Mouse (Mus musculus): Measurements from ENCODE around the gene Aqp1. TPM values are rescaled to one million over a fixed set of nuclear protein-coding genes. Genes with fewer than 3 reads are reported as not detected.

Gene Aqp1
- polyA plus RNA-seq (2014; fragmentation: Nextera tagmentation; extraction: Ambion mirVana) = 2.1 and 3.7 TPM in 2 replicates

DNA sequence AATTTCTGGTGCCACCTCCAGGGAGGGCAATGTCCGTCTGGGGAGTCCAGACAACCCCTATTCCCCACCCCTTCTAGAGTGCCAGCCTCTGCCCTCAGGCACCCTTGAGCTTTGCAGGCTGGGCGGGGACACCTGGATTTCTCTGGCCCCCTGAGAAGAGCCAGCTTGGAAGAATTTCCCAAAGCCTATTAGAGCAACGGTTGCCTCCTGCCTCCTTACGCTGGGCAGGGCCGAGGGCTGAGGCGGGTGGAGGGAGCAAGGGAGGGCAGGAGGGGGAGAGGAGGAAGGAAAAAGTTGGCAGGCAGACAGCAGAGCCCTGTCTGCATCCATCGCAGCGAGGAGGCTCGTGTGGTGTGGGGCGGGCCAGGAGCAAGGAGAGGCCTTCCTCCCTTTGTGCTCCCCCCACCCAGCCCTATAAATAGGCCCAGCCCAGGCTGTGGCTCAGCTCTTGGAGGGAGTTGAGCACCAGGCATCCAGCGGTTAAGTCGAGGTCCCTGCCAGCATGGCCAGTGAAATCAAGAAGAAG lies at the start of gene Aqp1:
Gene Aqp1, plus strand, starts transcription at position 444 of the 526 bp plus-strand sequence.
- H3K9me3 ChIP-seq (replicated peaks; ENCODE audit: control insufficient read depth, low read length) = no peaks in the 10 kb centered on the region
- H3K27me3 ChIP-seq (ENCODE audit: control insufficient read depth, insufficient read depth, low read length) = peaks cover 10% of the 10 kb centered on the region
- H3K4me3 ChIP-seq (ENCODE audit: low read depth, low read length) = no peak within 1 kb of the TSS
- H3K4me1 ChIP-seq (ENCODE audit: control insufficient read depth, insufficient read depth, low read length) = peaks cover 38% of the 10 kb centered on the region
- ATAC-seq (replicated peaks; ENCODE audit: insufficient number of reproducible peaks, low FRiP score, low TSS enrichment) = peak; percentile 76
- no peak within 1 kb of the TSS; the same call in 1 of the 2 replicates for H3K27ac ChIP-seq (ENCODE audit: low read depth, low read length)
- 16% methylated on average over 12 of the region's 12 CpGs for WGBS (ENCODE audit: insufficient replicate concordance)
- H3K9ac ChIP-seq (ENCODE audit: low read depth, low read length) = peak within 1 kb of the TSS; percentile 29; the same call in 1 of the 2 replicates
- peak within 1 kb of the TSS; percentile 33 for H3K4me2 ChIP-seq
- no peaks in the 10 kb centered on the region for H3K36me3 ChIP-seq (ENCODE audit: control insufficient read depth, insufficient read depth, low read length)

DNA sequence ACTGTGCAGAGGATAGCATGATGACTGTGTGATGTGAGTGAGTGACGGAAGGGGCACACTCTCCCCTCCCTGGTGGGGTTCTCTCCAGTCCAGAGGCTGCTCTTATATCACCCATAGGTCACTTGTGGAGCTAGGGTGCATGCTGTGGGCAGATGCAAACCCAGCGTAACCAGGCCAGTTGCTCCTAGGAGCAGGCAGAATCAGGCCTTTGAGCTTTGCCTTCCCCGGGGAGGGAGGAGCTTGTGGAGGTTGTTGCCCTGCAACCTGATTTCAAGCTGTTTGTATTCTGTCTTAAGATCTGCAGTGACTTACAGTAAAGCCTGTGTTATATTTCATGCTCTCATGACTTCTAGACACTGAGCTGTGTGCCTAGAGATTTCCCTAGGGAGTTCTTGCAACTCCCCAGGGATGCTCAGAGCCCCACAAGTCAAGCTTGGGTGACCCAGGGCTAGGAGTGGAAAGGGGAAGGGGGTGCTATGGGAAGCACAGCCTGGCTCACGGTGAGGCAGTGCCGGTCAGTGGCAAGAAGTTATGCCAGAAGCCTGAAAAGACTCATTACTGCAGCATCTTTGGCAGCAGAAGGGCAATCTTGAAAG lies 48.1 kb upstream of the Aqp1 start:
- ATAC-seq (replicated peaks; ENCODE audit: insufficient number of reproducible peaks, low FRiP score, low TSS enrichment) = no peak
- H3K36me3 ChIP-seq (ENCODE audit: control insufficient read depth, insufficient read depth, low read length) = no peaks in the 10 kb centered on the region
- H3K9ac ChIP-seq (ENCODE audit: low read depth, low read length) = no peak overlapping the region
- H3K27me3 ChIP-seq (ENCODE audit: control insufficient read depth, insufficient read depth, low read length) = 0 out of 2 replicates have a peak, but pooled peaks cover 2% of the 10 kb centered on the region
- no peak overlapping the region for H3K4me2 ChIP-seq
- WGBS (ENCODE audit: insufficient replicate concordance) = 77% methylated on average over 5 of the region's 5 CpGs
- no peak overlapping the region for H3K4me3 ChIP-seq (ENCODE audit: low read depth, low read length)
- H3K27ac ChIP-seq (ENCODE audit: low read depth, low read length) = no peak overlapping the region
- H3K4me1 ChIP-seq (ENCODE audit: control insufficient read depth, insufficient read depth, low read length) = no peaks in the 10 kb centered on the region
- no peaks in the 10 kb centered on the region for H3K9me3 ChIP-seq (replicated peaks; ENCODE audit: control insufficient read depth, low read length)

DNA sequence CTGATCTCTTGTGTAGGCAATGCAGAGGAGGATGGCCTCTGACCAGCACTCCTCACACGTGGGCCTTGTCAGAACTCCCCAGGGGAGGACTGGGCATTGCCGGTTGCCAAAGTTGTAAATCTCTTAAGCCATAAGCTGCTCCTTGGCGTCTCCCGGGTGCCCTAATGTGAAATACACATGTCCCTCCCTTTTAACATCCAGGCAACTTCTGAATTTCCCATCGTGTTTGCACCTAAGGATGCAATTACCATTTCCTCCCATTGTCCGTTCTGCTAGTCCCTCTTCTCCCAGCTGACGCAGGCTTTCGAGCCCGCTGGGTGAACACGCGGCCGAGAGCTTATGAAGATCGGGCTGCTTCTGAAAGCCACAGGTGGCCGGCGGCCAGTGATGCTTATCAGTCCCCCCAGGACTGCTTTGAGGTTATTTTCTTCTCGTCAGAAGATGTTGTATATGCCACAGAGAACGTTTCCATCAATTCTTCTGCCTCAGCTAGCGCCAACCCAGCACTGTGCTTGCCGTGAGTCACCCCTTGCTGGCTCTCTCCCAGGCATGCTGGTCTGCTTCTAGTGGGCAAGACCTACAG lies 41.6 kb upstream of the Aqp1 start:
- H3K9me3 ChIP-seq (replicated peaks; ENCODE audit: control insufficient read depth, low read length) = no peaks in the 10 kb centered on the region
- ATAC-seq (replicated peaks; ENCODE audit: insufficient number of reproducible peaks, low FRiP score, low TSS enrichment) = no peak
- H3K4me1 ChIP-seq (ENCODE audit: control insufficient read depth, insufficient read depth, low read length) = no peaks in the 10 kb centered on the region
- 45% methylated on average over 19 of the region's 19 CpGs for WGBS (ENCODE audit: insufficient replicate concordance)
- H3K4me3 ChIP-seq (ENCODE audit: low read depth, low read length) = no peak overlapping the region
- H3K27ac ChIP-seq (ENCODE audit: low read depth, low read length) = no peak overlapping the region
- H3K36me3 ChIP-seq (ENCODE audit: control insufficient read depth, insufficient read depth, low read length) = no peaks in the 10 kb centered on the region
- H3K9ac ChIP-seq (ENCODE audit: low read depth, low read length) = no peak overlapping the region
- H3K27me3 ChIP-seq (ENCODE audit: control insufficient read depth, insufficient read depth, low read length) = 0 out of 2 replicates have a peak, but pooled peaks cover 2% of the 10 kb centered on the region
- no peak overlapping the region for H3K4me2 ChIP-seq

DNA sequence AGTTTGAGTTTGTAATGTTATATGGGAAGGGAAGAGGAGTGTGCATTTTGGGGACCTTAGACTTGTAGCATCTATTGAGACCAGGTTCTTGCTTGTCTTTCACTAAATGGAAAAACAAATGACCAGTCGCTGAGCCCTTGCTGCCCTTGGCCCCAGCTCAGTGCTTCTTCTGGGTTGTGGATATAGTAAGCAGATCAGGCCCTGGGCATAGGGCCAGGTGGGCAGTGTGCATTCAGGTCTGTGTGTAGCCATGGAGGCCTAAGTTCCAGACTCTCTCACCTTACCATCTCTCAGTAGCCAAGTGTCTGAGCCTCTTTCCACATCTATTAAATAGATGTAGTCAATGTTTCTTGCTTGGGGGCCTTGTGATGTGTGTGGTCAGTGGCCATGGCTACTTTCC lies 40.9 kb upstream of the Aqp1 start:
- ATAC-seq (replicated peaks; ENCODE audit: insufficient number of reproducible peaks, low FRiP score, low TSS enrichment) = no peak
- Histone ChIP-seq H3K4me2 (no peak overlapping the region), H3K9me3 (replicated peaks; ENCODE audit: control insufficient read depth, low read length) (no peaks in the 10 kb centered on the region), H3K4me1 (ENCODE audit: control insufficient read depth, insufficient read depth, low read length) (no peaks in the 10 kb centered on the region), H3K4me3 (ENCODE audit: low read depth, low read length) (no peak overlapping the region), H3K9ac (ENCODE audit: low read depth, low read length) (no peak overlapping the region), H3K36me3 (ENCODE audit: control insufficient read depth, insufficient read depth, low read length) (no peaks in the 10 kb centered on the region), H3K27me3 (ENCODE audit: control insufficient read depth, insufficient read depth, low read length) (0 out of 2 replicates have a peak, but pooled peaks cover 2% of the 10 kb centered on the region), H3K27ac (ENCODE audit: low read depth, low read length) (no peak overlapping the region)
- 65% methylated on average over 1 of the region's 1 CpGs for WGBS (ENCODE audit: insufficient replicate concordance)

DNA sequence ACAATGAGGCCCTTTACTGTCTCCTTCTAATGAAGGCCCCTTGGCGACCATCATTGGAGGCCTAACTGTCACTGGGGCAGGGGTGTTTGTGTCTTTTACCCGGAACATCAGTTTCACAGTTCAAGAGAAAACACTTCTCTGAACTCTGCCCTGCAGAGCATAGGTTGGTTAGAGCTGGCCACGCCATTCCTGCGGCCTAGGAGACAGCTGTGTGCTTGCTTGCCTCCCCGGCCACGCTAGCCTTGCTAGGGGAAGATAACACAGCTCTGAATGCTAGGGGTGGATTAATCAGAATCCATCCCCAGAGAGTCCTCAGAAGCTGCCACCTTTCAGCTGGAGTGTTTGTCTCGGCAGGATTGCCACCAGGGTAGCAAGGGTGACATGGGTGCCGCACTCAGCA lies 36.8 kb upstream of the Aqp1 start:
- no peak overlapping the region for H3K4me3 ChIP-seq (ENCODE audit: low read depth, low read length)
- no peaks in the 10 kb centered on the region for H3K36me3 ChIP-seq (ENCODE audit: control insufficient read depth, insufficient read depth, low read length)
- no peaks in the 10 kb centered on the region for H3K4me1 ChIP-seq (ENCODE audit: control insufficient read depth, insufficient read depth, low read length)
- H3K9ac ChIP-seq (ENCODE audit: low read depth, low read length) = no peak overlapping the region
- 0 out of 2 replicates have a peak, but pooled peaks cover 2% of the 10 kb centered on the region for H3K27me3 ChIP-seq (ENCODE audit: control insufficient read depth, insufficient read depth, low read length)
- no peaks in the 10 kb centered on the region for H3K9me3 ChIP-seq (replicated peaks; ENCODE audit: control insufficient read depth, low read length)
- H3K4me2 ChIP-seq = no peak overlapping the region
- 75% methylated on average over 8 of the region's 8 CpGs for WGBS (ENCODE audit: insufficient replicate concordance)
- no peak overlapping the region for H3K27ac ChIP-seq (ENCODE audit: low read depth, low read length)
- ATAC-seq (replicated peaks; ENCODE audit: insufficient number of reproducible peaks, low FRiP score, low TSS enrichment) = no peak

DNA sequence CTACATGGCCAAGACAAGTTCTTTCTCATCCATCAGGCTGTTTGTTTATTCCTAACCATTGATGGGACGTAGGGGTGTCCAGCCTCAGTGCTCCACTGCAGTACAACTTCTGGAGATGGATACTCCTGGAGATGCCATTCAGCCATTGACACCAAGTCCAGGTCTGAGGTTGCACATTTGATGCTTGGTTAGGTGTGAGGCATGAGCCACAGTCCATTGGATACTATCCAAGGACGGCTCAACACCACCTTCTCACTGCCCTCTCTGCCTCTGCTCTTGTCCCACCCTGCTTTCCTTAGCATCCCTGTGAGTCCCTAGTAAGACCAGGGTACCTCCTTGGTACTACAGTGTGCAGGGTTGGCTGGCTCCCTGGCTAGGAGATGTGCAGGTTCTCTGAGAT lies 36.3 kb upstream of the Aqp1 start:
- Histone ChIP-seq H3K27ac (ENCODE audit: low read depth, low read length) (no peak overlapping the region), H3K9ac (ENCODE audit: low read depth, low read length) (no peak overlapping the region), H3K4me2 (no peak overlapping the region), H3K4me3 (ENCODE audit: low read depth, low read length) (no peak overlapping the region), H3K9me3 (replicated peaks; ENCODE audit: control insufficient read depth, low read length) (no peaks in the 10 kb centered on the region), H3K4me1 (ENCODE audit: control insufficient read depth, insufficient read depth, low read length) (no peaks in the 10 kb centered on the region), H3K36me3 (ENCODE audit: control insufficient read depth, insufficient read depth, low read length) (no peaks in the 10 kb centered on the region), H3K27me3 (ENCODE audit: control insufficient read depth, insufficient read depth, low read length) (0 out of 2 replicates have a peak, but pooled peaks cover 2% of the 10 kb centered on the region)
- WGBS (ENCODE audit: insufficient replicate concordance) = 75% methylated on average over 2 of the region's 2 CpGs
- no peak for ATAC-seq (replicated peaks; ENCODE audit: insufficient number of reproducible peaks, low FRiP score, low TSS enrichment)

DNA sequence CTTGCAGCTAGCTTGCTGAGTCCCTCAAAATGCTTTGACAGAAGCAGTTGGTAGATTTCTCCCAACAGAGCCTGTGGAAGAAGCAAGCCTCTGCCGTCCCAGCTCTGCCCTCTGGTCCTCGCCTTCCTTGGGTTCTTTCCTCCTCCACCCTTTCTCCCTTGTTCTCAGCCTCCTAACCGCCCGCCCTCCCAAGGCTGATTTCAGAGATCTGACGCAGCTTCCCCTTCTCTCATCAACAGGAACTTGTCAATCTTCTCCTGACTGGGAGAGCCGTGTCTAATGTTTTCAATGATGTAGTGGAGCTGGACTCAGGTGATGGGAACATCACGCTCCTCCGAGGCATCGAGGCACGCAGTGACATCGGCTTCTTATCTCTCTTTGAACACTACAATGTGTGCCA lies 35.5 kb upstream of the Aqp1 start:
- no peak for ATAC-seq (replicated peaks; ENCODE audit: insufficient number of reproducible peaks, low FRiP score, low TSS enrichment)
- 75% methylated on average over 11 of the region's 11 CpGs for WGBS (ENCODE audit: insufficient replicate concordance)
- Histone ChIP-seq H3K4me2 (no peak overlapping the region), H3K27ac (ENCODE audit: low read depth, low read length) (no peak overlapping the region), H3K36me3 (ENCODE audit: control insufficient read depth, insufficient read depth, low read length) (no peaks in the 10 kb centered on the region), H3K4me1 (ENCODE audit: control insufficient read depth, insufficient read depth, low read length) (no peaks in the 10 kb centered on the region), H3K9me3 (replicated peaks; ENCODE audit: control insufficient read depth, low read length) (no peaks in the 10 kb centered on the region), H3K4me3 (ENCODE audit: low read depth, low read length) (no peak overlapping the region), H3K9ac (ENCODE audit: low read depth, low read length) (no peak overlapping the region), H3K27me3 (ENCODE audit: control insufficient read depth, insufficient read depth, low read length) (0 out of 2 replicates have a peak, but pooled peaks cover 2% of the 10 kb centered on the region)

DNA sequence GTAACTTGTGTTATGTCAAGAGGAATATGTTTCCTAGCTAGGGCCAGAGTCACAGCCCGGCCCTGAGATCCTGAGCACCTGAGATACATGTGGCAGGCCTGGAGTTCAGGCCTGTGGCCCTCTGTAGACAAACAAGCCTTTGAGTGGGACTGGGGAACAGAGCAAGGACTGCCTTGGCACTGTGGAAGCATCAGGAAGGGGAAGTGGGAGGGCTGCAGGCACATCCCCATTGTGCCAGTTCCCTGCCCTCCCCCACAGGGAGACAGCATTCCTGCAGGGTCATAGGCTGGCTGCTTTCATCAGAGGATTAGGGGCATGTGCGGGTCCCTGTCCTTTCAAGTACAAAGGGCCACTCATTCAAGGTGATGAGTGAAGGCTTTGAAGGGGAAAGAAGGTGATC lies 26.1 kb upstream of the Aqp1 start:
- ATAC-seq (replicated peaks; ENCODE audit: insufficient number of reproducible peaks, low FRiP score, low TSS enrichment) = 0 out of 2 replicates have a peak, but pooled peaks have one; percentile 28
- Histone ChIP-seq H3K27ac (ENCODE audit: low read depth, low read length) (no peak overlapping the region), H3K9me3 (replicated peaks; ENCODE audit: control insufficient read depth, low read length) (no peaks in the 10 kb centered on the region), H3K9ac (ENCODE audit: low read depth, low read length) (no peak overlapping the region), H3K27me3 (ENCODE audit: control insufficient read depth, insufficient read depth, low read length) (no peaks in the 10 kb centered on the region; the same call in 1 of the 2 replicates), H3K4me2 (no peak overlapping the region), H3K36me3 (ENCODE audit: control insufficient read depth, insufficient read depth, low read length) (no peaks in the 10 kb centered on the region; the same call in 1 of the 2 replicates), H3K4me1 (ENCODE audit: control insufficient read depth, insufficient read depth, low read length) (peaks cover 6% of the 10 kb centered on the region), H3K4me3 (ENCODE audit: low read depth, low read length) (no peak overlapping the region)
- WGBS (ENCODE audit: insufficient replicate concordance) = 37% methylated on average over 2 of the region's 2 CpGs

Data from heart, embryonic 11.5 days (tissue).